Mouse (Mus musculus): ENCODE measurements around the gene Stat3. TPM values are rescaled to one million over a fixed set of nuclear protein-coding genes. Genes with fewer than 3 reads are reported as not detected.

The Stat3 gene
- total and polyA plus RNA-seq, 3 experiments = 63.5 to 81.1 (median 69.3) TPM

GRCm38 (mm10) chr11:100938112-100938511 lies 1.2 kb downstream of the Stat3 start:
- peaks cover 62% of the 10 kb centered on the region for H3K4me1 ChIP-seq (ENCODE audit: insufficient read depth, low read depth, low read length)

GRCm38 (mm10) chr11:100937295-100937694 lies 2.0 kb downstream of the Stat3 start:
- Histone ChIP-seq H3K27me3 (ENCODE audit: insufficient read depth, low read length) (no peaks in the 10 kb centered on the region), H3K4me3 (ENCODE audit: low read depth, low read length) (peak overlapping the region; percentile 99; the same call in 1 of the 2 replicates), H3K9me3 (replicated peaks) (no peaks in the 10 kb centered on the region), H3K4me1 (ENCODE audit: insufficient read depth, low read depth, low read length) (peaks cover 63% of the 10 kb centered on the region), H3K36me3 (replicated peaks) (peaks cover 26% of the 10 kb centered on the region)
- peak; percentile 19; the same call in 1 of the 2 replicates for TF ChIP-seq TAL1 (conservative IDR thresholded peaks at IDR 0.05; ENCODE audit: low read depth, low read length)
- no peak for TF ChIP-seq POLR2AphosphoS5 (IDR thresholded peaks at IDR 0.05; ENCODE audit: insufficient replicate concordance, low read depth, low read length)
- TF ChIP-seq CTCF (IDR thresholded peaks at IDR 0.05; ENCODE audit: low read depth, low read length) = no peak
- TF ChIP-seq GATA1 (IDR thresholded peaks at IDR 0.05; ENCODE audit: borderline replicate concordance, low read length) = no peak
- TF ChIP-seq GATA2 (IDR thresholded peaks at IDR 0.05; ENCODE audit: borderline replicate concordance, low read depth, low read length) = no peak
- no peak for DNase-seq (ENCODE audit: low spot score)
- ATAC-seq (ENCODE audit: extremely low read depth, insufficient number of reproducible peaks, low FRiP score, poor library complexity, severe bottlenecking) = no peak

More at GRCm38 (mm10) chr11:100938112-100938511, 1.2 kb downstream of the Stat3 start:
- Histone ChIP-seq H3K9me3 (replicated peaks) (no peaks in the 10 kb centered on the region), H3K27me3 (ENCODE audit: insufficient read depth, low read length) (no peaks in the 10 kb centered on the region), H3K36me3 (replicated peaks) (peaks cover 20% of the 10 kb centered on the region), H3K4me3 (ENCODE audit: low read depth, low read length) (peak overlapping the region; percentile 99)
- DNase-seq (ENCODE audit: low spot score) (no peak), ATAC-seq (ENCODE audit: extremely low read depth, insufficient number of reproducible peaks, low FRiP score, poor library complexity, severe bottlenecking) (no peak)
- TF ChIP-seq GATA2 (IDR thresholded peaks at IDR 0.05; ENCODE audit: borderline replicate concordance, low read depth, low read length) = no peak
- TF ChIP-seq POLR2AphosphoS5 (IDR thresholded peaks at IDR 0.05; ENCODE audit: insufficient replicate concordance, low read depth, low read length) = no peak
- no peak for TF ChIP-seq CTCF (IDR thresholded peaks at IDR 0.05; ENCODE audit: low read depth, low read length)
- no peak for TF ChIP-seq GATA1 (IDR thresholded peaks at IDR 0.05; ENCODE audit: borderline replicate concordance, low read length)
- TF ChIP-seq TAL1 (conservative IDR thresholded peaks at IDR 0.05; ENCODE audit: low read depth, low read length) = no peak

GRCm38 (mm10) chr11:100935373-100936355 lies 3.7 kb downstream of the Stat3 start:
- TF ChIP-seq POLR2AphosphoS5 (IDR thresholded peaks at IDR 0.05; ENCODE audit: insufficient replicate concordance, low read depth, low read length) = no peak
- TF ChIP-seq CTCF (IDR thresholded peaks at IDR 0.05; ENCODE audit: low read depth, low read length) = no peak
- TF ChIP-seq TAL1 (conservative IDR thresholded peaks at IDR 0.05; ENCODE audit: low read depth, low read length) = no peak
- no peak for TF ChIP-seq GATA2 (IDR thresholded peaks at IDR 0.05; ENCODE audit: borderline replicate concordance, low read depth, low read length)
- TF ChIP-seq GATA1 (IDR thresholded peaks at IDR 0.05; ENCODE audit: borderline replicate concordance, low read length) = no peak
- Histone ChIP-seq H3K4me3 (ENCODE audit: low read depth, low read length) (peak overlapping the region; percentile 33; the same call in 1 of the 2 replicates), H3K36me3 (replicated peaks) (peaks cover 39% of the 10 kb centered on the region), H3K9me3 (replicated peaks) (no peaks in the 10 kb centered on the region), H3K4me1 (ENCODE audit: insufficient read depth, low read depth, low read length) (peaks cover 79% of the 10 kb centered on the region), H3K27me3 (ENCODE audit: insufficient read depth, low read length) (no peaks in the 10 kb centered on the region)
- ATAC-seq (ENCODE audit: extremely low read depth, insufficient number of reproducible peaks, low FRiP score, poor library complexity, severe bottlenecking) (no peak), DNase-seq (ENCODE audit: low spot score) (peak; percentile 49)

GRCm38 (mm10) chr11:100931254-100931921 lies 8.0 kb downstream of the Stat3 start:
- no peak for TF ChIP-seq GATA1 (IDR thresholded peaks at IDR 0.05; ENCODE audit: borderline replicate concordance, low read length)
- TF ChIP-seq POLR2AphosphoS5 (IDR thresholded peaks at IDR 0.05; ENCODE audit: insufficient replicate concordance, low read depth, low read length) = no peak
- TF ChIP-seq GATA2 (IDR thresholded peaks at IDR 0.05; ENCODE audit: borderline replicate concordance, low read depth, low read length) = no peak
- TF ChIP-seq TAL1 (conservative IDR thresholded peaks at IDR 0.05; ENCODE audit: low read depth, low read length) = no peak
- no peak for TF ChIP-seq CTCF (IDR thresholded peaks at IDR 0.05; ENCODE audit: low read depth, low read length)
- ATAC-seq (ENCODE audit: extremely low read depth, insufficient number of reproducible peaks, low FRiP score, poor library complexity, severe bottlenecking) = no peak
- H3K9me3 ChIP-seq (replicated peaks) = no peaks in the 10 kb centered on the region
- H3K4me3 ChIP-seq (ENCODE audit: low read depth, low read length) = peak overlapping the region; percentile 54; the same call in 1 of the 2 replicates
- peaks cover 57% of the 10 kb centered on the region for H3K36me3 ChIP-seq (replicated peaks)
- peaks cover 79% of the 10 kb centered on the region for H3K4me1 ChIP-seq (ENCODE audit: insufficient read depth, low read depth, low read length)
- H3K27me3 ChIP-seq (ENCODE audit: insufficient read depth, low read length) = no peaks in the 10 kb centered on the region
- DNase-seq (ENCODE audit: low spot score) = no peak

GRCm38 (mm10) chr11:100930611-100931010 lies 8.7 kb downstream of the Stat3 start:
- Histone ChIP-seq H3K9me3 (replicated peaks) (no peaks in the 10 kb centered on the region), H3K4me1 (ENCODE audit: insufficient read depth, low read depth, low read length) (peaks cover 76% of the 10 kb centered on the region), H3K36me3 (replicated peaks) (peaks cover 58% of the 10 kb centered on the region), H3K4me3 (ENCODE audit: low read depth, low read length) (no peak overlapping the region), H3K27me3 (ENCODE audit: insufficient read depth, low read length) (no peaks in the 10 kb centered on the region)
- no peak for TF ChIP-seq CTCF (IDR thresholded peaks at IDR 0.05; ENCODE audit: low read depth, low read length)
- no peak for TF ChIP-seq GATA2 (IDR thresholded peaks at IDR 0.05; ENCODE audit: borderline replicate concordance, low read depth, low read length)
- ATAC-seq (ENCODE audit: extremely low read depth, insufficient number of reproducible peaks, low FRiP score, poor library complexity, severe bottlenecking) (no peak), DNase-seq (ENCODE audit: low spot score) (no peak)

- H3K9me3 ChIP-seq (replicated peaks) = no peaks in the 10 kb centered on the region
- H3K4me1 ChIP-seq (ENCODE audit: insufficient read depth, low read depth, low read length) = peaks cover 61% of the 10 kb centered on the region
- DNase-seq (ENCODE audit: low spot score) (no peak), ATAC-seq (ENCODE audit: extremely low read depth, insufficient number of reproducible peaks, low FRiP score, poor library complexity, severe bottlenecking) (no peak; the same call in 1 of the 2 replicates)
- TF ChIP-seq POLR2AphosphoS5 (IDR thresholded peaks at IDR 0.05; ENCODE audit: insufficient replicate concordance, low read depth, low read length) (no peak), TAL1 (conservative IDR thresholded peaks at IDR 0.05; ENCODE audit: low read depth, low read length) (no peak), GATA1 (IDR thresholded peaks at IDR 0.05; ENCODE audit: borderline replicate concordance, low read length) (no peak), CTCF (IDR thresholded peaks at IDR 0.05; ENCODE audit: low read depth, low read length) (no peak), GATA2 (IDR thresholded peaks at IDR 0.05; ENCODE audit: borderline replicate concordance, low read depth, low read length) (no peak)
- H3K27me3 ChIP-seq (ENCODE audit: insufficient read depth, low read length) = no peaks in the 10 kb centered on the region
- peaks cover 60% of the 10 kb centered on the region for H3K36me3 ChIP-seq (replicated peaks)
- H3K4me3 ChIP-seq (ENCODE audit: low read depth, low read length) = no peak overlapping the region
Measured at GRCm38 (mm10) chr11:100927386-100927785, 12.0 kb downstream of the Stat3 start.

All from G1E (cell line).